Mouse (Mus musculus): Measurements from ENCODE around the gene Tmed4. TPM values are rescaled to one million over a fixed set of nuclear protein-coding genes. Genes with fewer than 3 reads are reported as not detected.
A peak's percentile ranks its signal among the peaks of the same experiment; 100 is the strongest.

Tmed4 gene
- total and polyA plus RNA-seq, 2 experiments: 42.2 to 80.1 TPM

DNA sequence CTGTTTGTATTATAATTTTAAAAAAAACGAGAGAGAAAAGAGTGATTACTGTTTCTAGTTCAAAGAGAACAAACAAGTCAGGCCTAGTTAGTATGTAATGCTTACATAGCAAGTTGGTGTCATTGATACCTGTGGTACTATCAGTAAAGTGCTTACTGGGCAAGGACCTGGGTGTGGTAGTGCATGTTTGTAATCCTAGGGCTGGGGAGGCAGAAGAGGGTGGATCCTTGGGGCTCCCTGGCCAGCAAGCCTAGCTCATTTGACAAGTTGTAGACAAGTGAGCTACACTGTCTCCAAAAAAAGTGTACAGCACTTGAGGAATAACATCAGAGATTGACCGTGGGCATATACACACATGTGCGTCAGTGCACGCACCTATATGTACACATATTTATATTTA, 20.0 kb upstream of the Tmed4 start:
- no peak for DNase-seq (ENCODE audit: extremely low read depth, low read depth, low spot score)
- Histone ChIP-seq H3K9ac (ENCODE audit: low read depth, low read length) (no peak overlapping the region), H3K79me2 (ENCODE audit: control insufficient read depth, insufficient read depth, low read length) (peaks cover 21% of the 10 kb centered on the region; the same call in 1 of the 2 replicates), H3K4me1 (ENCODE audit: control insufficient read depth, insufficient read depth, low read length) (peaks cover 9% of the 10 kb centered on the region), H3K4me3 (ENCODE audit: insufficient read depth, low read depth, low read length) (no peak overlapping the region), H3K36me3 (ENCODE audit: control insufficient read depth, insufficient read depth, low read length) (peaks cover 28% of the 10 kb centered on the region), H3K27ac (replicated peaks; ENCODE audit: insufficient read depth, low read depth, low read length) (no peak overlapping the region), H3K27me3 (ENCODE audit: control insufficient read depth, insufficient read depth, low read length) (no peaks in the 10 kb centered on the region)
- TF ChIP-seq POLR2A (IDR thresholded peaks at IDR 0.05; ENCODE audit: extremely low read depth, insufficient read depth, low read length) (no peak), CTCF (IDR thresholded peaks at IDR 0.05; ENCODE audit: low read depth, low read length) (no peak)
- 80% methylated on average over 4 of the region's 4 CpGs for WGBS

DNA sequence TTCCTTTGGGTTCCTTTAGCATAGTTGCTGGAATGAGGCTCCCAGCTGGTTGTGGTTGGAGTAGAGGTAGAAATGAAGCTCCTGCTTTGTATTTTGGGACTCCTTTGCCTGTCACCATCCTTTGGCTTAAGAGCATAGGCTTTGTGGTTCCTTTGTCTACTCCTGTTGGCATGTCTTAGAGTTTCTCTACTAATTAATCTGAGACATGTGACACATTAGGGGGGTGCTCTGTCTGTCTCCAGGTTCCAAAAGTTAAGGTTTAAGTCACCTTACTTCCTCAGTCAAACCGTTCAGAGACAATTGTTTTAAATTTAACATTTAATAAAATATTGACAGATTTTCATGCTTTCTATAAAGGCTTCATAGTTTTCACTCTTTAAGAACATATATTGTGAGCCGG, 18.9 kb upstream of the Tmed4 start:
- Histone ChIP-seq H3K36me3 (ENCODE audit: control insufficient read depth, insufficient read depth, low read length) (peaks cover 17% of the 10 kb centered on the region), H3K27ac (replicated peaks; ENCODE audit: insufficient read depth, low read depth, low read length) (no peak overlapping the region), H3K4me1 (ENCODE audit: control insufficient read depth, insufficient read depth, low read length) (peaks cover 9% of the 10 kb centered on the region), H3K9ac (ENCODE audit: low read depth, low read length) (no peak overlapping the region), H3K79me2 (ENCODE audit: control insufficient read depth, insufficient read depth, low read length) (peaks cover 15% of the 10 kb centered on the region; the same call in 1 of the 2 replicates), H3K4me3 (ENCODE audit: insufficient read depth, low read depth, low read length) (no peak overlapping the region), H3K27me3 (ENCODE audit: control insufficient read depth, insufficient read depth, low read length) (no peaks in the 10 kb centered on the region)
- DNase-seq (ENCODE audit: extremely low read depth, low read depth, low spot score): no peak
- WGBS: 96% methylated on average over 2 of the region's 2 CpGs
- no peak for TF ChIP-seq CTCF (IDR thresholded peaks at IDR 0.05; ENCODE audit: low read depth, low read length)
- no peak for TF ChIP-seq POLR2A (IDR thresholded peaks at IDR 0.05; ENCODE audit: extremely low read depth, insufficient read depth, low read length)

DNA sequence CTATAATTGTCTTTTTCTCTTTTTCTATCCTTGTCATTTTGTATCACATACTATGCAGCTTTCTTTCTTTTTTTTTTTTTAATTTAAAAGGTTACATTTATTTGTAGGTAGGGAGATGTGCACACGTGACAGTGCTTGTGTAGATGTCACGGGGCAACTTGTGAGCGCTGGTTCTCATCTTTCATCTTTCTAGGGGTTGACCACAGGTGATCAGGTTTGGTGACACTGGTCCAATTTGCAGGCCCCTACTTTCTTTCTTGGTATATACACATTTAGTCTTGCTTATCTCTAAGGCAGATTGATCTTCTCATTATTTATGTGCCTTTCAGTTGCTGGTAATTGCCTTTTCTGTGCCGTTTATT, 18.3 kb upstream of the Tmed4 start:
- peaks cover 13% of the 10 kb centered on the region; the same call in 1 of the 2 replicates for H3K79me2 ChIP-seq (ENCODE audit: control insufficient read depth, insufficient read depth, low read length)
- H3K9ac ChIP-seq (ENCODE audit: low read depth, low read length): no peak overlapping the region
- no peak overlapping the region for H3K4me3 ChIP-seq (ENCODE audit: insufficient read depth, low read depth, low read length)
- 85% methylated on average over 4 of the region's 4 CpGs for WGBS
- H3K4me1 ChIP-seq (ENCODE audit: control insufficient read depth, insufficient read depth, low read length): peaks cover 9% of the 10 kb centered on the region
- no peaks in the 10 kb centered on the region for H3K27me3 ChIP-seq (ENCODE audit: control insufficient read depth, insufficient read depth, low read length)
- H3K36me3 ChIP-seq (ENCODE audit: control insufficient read depth, insufficient read depth, low read length): peaks cover 11% of the 10 kb centered on the region
- DNase-seq (ENCODE audit: extremely low read depth, low read depth, low spot score): no peak
- TF ChIP-seq CTCF (IDR thresholded peaks at IDR 0.05; ENCODE audit: low read depth, low read length): no peak
- TF ChIP-seq POLR2A (IDR thresholded peaks at IDR 0.05; ENCODE audit: extremely low read depth, insufficient read depth, low read length): no peak
- no peak overlapping the region for H3K27ac ChIP-seq (replicated peaks; ENCODE audit: insufficient read depth, low read depth, low read length)

DNA sequence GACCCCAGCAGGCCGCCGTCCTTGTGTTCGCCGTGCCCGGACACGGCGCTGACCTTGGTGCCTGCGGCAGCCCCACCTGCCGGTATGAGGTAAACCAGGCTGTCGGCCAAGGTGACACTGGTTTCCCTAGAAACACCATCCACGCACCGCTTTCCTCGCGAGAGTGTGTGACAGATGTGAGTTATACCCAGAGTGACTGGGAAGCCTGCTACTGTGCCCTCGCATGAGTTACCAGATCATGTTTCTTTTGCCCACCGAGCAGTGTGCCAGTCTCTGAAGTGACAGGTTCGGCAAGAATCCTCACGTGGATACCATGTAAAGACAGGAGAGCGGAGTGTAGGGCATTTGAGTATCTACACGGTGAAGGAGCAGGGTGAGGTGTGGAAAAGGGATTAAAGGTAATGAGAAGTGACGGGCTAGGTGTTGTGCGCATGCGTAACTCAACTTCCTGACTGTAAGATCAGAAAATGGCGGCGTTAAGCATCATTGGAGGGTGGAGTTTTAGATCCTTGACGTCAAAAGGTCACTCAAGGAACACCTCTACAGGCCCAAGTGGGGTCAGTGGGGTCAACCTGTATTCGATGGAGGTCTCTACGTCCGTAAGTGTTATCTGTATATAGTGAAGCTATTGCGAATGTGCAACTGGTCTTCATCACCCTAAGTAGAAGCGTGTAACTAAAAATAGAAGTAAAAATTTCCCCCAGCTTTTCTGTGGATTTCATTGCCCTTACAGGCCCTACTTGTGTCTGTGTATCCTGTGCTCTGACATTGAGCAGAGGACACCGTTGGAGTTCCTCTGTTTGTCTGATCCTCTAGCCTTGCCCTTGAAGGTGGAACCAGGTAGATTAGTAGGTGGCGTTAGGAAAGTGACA, 17.7 kb upstream of the Tmed4 start:
- peak overlapping the region; percentile 93 for H3K9ac ChIP-seq (ENCODE audit: low read depth, low read length)
- no peaks in the 10 kb centered on the region for H3K27me3 ChIP-seq (ENCODE audit: control insufficient read depth, insufficient read depth, low read length)
- H3K4me1 ChIP-seq (ENCODE audit: control insufficient read depth, insufficient read depth, low read length): peaks cover 9% of the 10 kb centered on the region
- DNase-seq (ENCODE audit: extremely low read depth, low read depth, low spot score): peak; percentile 79
- peak overlapping the region; percentile 94 for H3K27ac ChIP-seq (replicated peaks; ENCODE audit: insufficient read depth, low read depth, low read length)
- H3K79me2 ChIP-seq (ENCODE audit: control insufficient read depth, insufficient read depth, low read length): peaks cover 13% of the 10 kb centered on the region; the same call in 1 of the 2 replicates
- peaks cover 5% of the 10 kb centered on the region; the same call in 1 of the 2 replicates for H3K36me3 ChIP-seq (ENCODE audit: control insufficient read depth, insufficient read depth, low read length)
- peak overlapping the region; percentile 82 for H3K4me3 ChIP-seq (ENCODE audit: insufficient read depth, low read depth, low read length)
- TF ChIP-seq CTCF (IDR thresholded peaks at IDR 0.05; ENCODE audit: low read depth, low read length): peak; percentile 45
- TF ChIP-seq POLR2A (IDR thresholded peaks at IDR 0.05; ENCODE audit: extremely low read depth, insufficient read depth, low read length): no peak
- WGBS: 10% methylated on average over 33 of the region's 33 CpGs

DNA sequence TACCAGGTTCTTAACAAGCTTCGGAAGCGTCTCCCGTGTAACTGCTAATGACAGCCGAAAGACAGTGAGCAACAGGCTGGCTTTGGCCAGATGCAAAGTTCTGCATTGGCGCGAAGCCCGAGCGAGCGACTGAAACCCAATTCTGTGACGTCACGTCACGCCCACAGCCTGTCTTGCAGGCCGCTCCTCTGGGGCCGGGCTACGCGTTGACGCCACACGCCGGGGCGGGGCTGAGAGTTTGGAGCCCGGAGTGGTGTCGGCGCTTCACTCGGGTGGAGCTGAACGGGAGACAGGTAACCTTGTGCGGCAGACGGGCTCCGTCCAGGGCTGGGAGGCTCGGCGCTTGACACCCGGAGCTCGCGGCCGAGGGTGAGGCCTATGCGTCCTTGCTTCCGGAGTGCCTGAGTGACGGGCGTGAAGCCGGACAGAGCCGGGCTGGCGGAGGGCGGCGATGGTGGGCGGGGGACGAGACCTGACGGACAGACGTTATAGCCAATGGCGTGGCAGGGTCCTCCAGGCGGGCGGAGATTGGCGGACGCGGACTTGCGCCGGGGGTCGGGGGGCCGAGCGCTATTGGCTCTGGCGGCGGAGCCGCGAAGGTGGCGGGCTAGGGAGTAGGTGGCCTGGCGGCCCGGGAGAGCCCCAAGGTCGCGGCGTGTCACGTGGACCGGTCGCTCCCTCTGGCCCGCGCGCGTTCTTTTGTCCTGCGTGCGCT, 16.9 kb upstream of the Tmed4 start, which contains the start of gene Ogdh:
Gene Ogdh (plus strand): TSS at position 233 of the 715 bp plus-strand sequence.
- Histone ChIP-seq H3K36me3 (ENCODE audit: control insufficient read depth, insufficient read depth, low read length) (no peaks in the 10 kb centered on the region; the same call in 1 of the 2 replicates), H3K4me1 (ENCODE audit: control insufficient read depth, insufficient read depth, low read length) (peaks cover 9% of the 10 kb centered on the region), H3K4me3 (ENCODE audit: insufficient read depth, low read depth, low read length) (peak within 1 kb of the TSS; percentile 82), H3K27ac (replicated peaks; ENCODE audit: insufficient read depth, low read depth, low read length) (peak within 1 kb of the TSS; percentile 94), H3K79me2 (ENCODE audit: control insufficient read depth, insufficient read depth, low read length) (peaks cover 8% of the 10 kb centered on the region; the same call in 1 of the 2 replicates), H3K9ac (ENCODE audit: low read depth, low read length) (peak within 1 kb of the TSS; percentile 93), H3K27me3 (ENCODE audit: control insufficient read depth, insufficient read depth, low read length) (no peaks in the 10 kb centered on the region)
- peak; percentile 92 for DNase-seq (ENCODE audit: extremely low read depth, low read depth, low spot score)
- under 1% methylated on average over 76 of the region's 77 CpGs for WGBS
- TF ChIP-seq POLR2A (IDR thresholded peaks at IDR 0.05; ENCODE audit: extremely low read depth, insufficient read depth, low read length): peak; percentile 84
- no peak for TF ChIP-seq CTCF (IDR thresholded peaks at IDR 0.05; ENCODE audit: low read depth, low read length)
